Mouse (Mus musculus) CH12.LX (cell line): ENCODE measurements around the gene Mrps33.

Experiments used
- CHD1 ChIP-seq: IDR thresholded peaks from 2 replicates; pipeline ENCODE4 v1.6.1; 2012; ENCODE audit warnings: low read depth, low read length, improper control_type of control experiment, inconsistent platforms
- CHD2 ChIP-seq: IDR thresholded peaks from 2 replicates; pipeline ENCODE4 v1.6.1; 2011; ENCODE audit warnings: low read length, improper control_type of control experiment
- CTCF ChIP-seq, 2 experiments: IDR thresholded peaks in 1 of 2; conservative IDR thresholded peaks in 1 of 2; 2 replicates each; pipeline ENCODE4 v1.5.1; 2011 to 2012; ENCODE audit warnings: low read depth in 2 of 2, low read length in 2 of 2, improper control_type of control experiment in 1 of 2, inconsistent platforms in 1 of 2, mild to moderate bottlenecking in 1 of 2, moderate library complexity in 1 of 2
- EP300 ChIP-seq: IDR thresholded peaks from 2 replicates; pipeline ENCODE4 v1.6.1; 2011; ENCODE audit warnings: low read length, improper control_type of control experiment
- GABPA ChIP-seq: IDR thresholded peaks from 2 replicates; pipeline ENCODE4 v1.6.1; 2012; ENCODE audit warnings: low read depth, low read length, improper control_type of control experiment, inconsistent platforms; ENCODE audit not compliant: insufficient replicate concordance
- HCFC1 ChIP-seq: IDR thresholded peaks from 2 replicates; pipeline ENCODE4 v1.6.1; 2012; ENCODE audit warnings: low read depth, mild to moderate bottlenecking, inconsistent platforms, low read length, improper control_type of control experiment
- MAZ ChIP-seq: IDR thresholded peaks from 2 replicates; pipeline ENCODE4 v1.6.1; 2012; ENCODE audit warnings: low read depth, mild to moderate bottlenecking, inconsistent platforms, low read length, improper control_type of control experiment, moderate library complexity
- MEF2A ChIP-seq: IDR thresholded peaks from 2 replicates; pipeline ENCODE4 v1.6.1; 2014; ENCODE audit warnings: low read depth, mild to moderate bottlenecking, inconsistent platforms, low read length, improper control_type of control experiment, borderline replicate concordance
- NELFE ChIP-seq: IDR thresholded peaks from 2 replicates; pipeline ENCODE4 v1.6.1; 2011; ENCODE audit warnings: low read depth, low read length, improper control_type of control experiment
- POLR2A ChIP-seq: IDR thresholded peaks from 2 replicates; pipeline ENCODE4 v1.6.1; 2011; ENCODE audit warnings: low read depth, mild to moderate bottlenecking, improper control_type of control experiment, low read length
- RCOR1 ChIP-seq: conservative IDR thresholded peaks from 2 replicates; pipeline ENCODE4 v1.6.1; 2012; ENCODE audit warnings: low read depth, mild to moderate bottlenecking, inconsistent platforms, low read length, improper control_type of control experiment
- TBP ChIP-seq: conservative IDR thresholded peaks from 2 replicates; pipeline ENCODE4 v1.6.1; 2011; ENCODE audit warnings: low read depth, low read length, improper control_type of control experiment
- USF1 ChIP-seq: IDR thresholded peaks from 2 replicates; pipeline ENCODE4 v1.6.1; 2014; ENCODE audit warnings: low read depth, mild to moderate bottlenecking, inconsistent platforms, low read length, improper control_type of control experiment
- ZNF384 ChIP-seq: IDR thresholded peaks from 2 replicates; pipeline ENCODE4 v1.6.1; 2012; ENCODE audit warnings: low read depth, low read length, improper control_type of control experiment, inconsistent platforms

DNA sequence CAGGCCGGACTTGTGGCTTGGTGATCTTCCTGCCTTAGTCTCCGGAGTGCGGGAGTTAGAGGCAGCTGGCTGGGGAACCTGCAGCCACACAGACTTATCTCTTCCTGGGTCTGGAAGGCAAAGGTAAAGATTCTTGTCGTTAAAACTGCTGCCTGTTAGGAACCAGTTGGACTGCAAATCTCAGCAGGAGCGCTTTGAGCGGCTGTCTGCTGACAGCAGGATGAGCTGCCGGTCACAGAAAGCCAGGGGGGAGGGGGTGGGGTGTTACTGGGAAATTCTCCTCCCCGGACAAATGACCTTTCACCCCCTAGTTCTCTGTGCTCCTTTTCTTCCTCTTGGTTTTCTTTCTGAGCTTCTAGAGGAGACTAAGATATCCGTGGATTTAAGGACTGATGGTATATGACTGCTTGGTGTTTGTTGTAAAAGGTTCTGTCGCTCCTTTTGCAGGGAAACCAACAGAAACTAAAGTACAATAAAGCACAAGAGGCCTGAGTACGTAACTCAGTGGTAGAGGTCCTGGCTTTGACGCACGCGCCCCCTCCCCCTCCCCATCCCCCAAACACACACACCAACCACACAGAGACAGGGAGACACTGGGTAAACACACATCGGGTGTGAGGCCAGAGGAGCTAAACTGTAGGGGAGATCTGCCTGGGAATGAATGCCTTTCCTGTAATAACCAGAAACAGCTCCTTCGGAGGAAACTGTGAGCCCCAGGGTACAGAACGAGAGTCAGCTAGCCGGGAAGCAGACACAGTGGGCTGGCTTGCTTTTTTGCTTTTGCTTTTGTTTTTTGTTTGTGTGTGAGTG lies 29.7 kb downstream of the Mrps33 start:
- no peak for TF ChIP-seq POLR2A
- no peak for TF ChIP-seq RCOR1
- no peak for TF ChIP-seq NELFE
- TF ChIP-seq CTCF (conservative IDR thresholded peaks at IDR 0.05 in 1 of 2, IDR thresholded peaks at IDR 0.05 in 1 of 2; ENCODE audit: low read depth in 2 of 2, low read length in 2 of 2) = no peak
- no peak for TF ChIP-seq GABPA
- no peak for TF ChIP-seq EP300
- TF ChIP-seq MEF2A = no peak
- TF ChIP-seq TBP = no peak
- TF ChIP-seq CHD1 = no peak
- TF ChIP-seq CHD2 = no peak
- TF ChIP-seq ZNF384 = no peak
- TF ChIP-seq USF1 = no peak
- TF ChIP-seq HCFC1 = no peak
- TF ChIP-seq MAZ = no peak
